Mouse (Mus musculus): ENCODE results near the gene Myof. TPM values are rescaled to one million over a fixed set of nuclear protein-coding genes. Genes with fewer than 3 reads are reported as not detected.

The Myof gene
- polyA plus RNA-seq, 1 experiment, result 4.8 TPM

- WGBS, result 91% methylated on average over 4 of the region's 4 CpGs
- Histone ChIP-seq H3K36me3 (ENCODE audit: control insufficient read depth, insufficient read depth, low read length) (0 out of 2 replicates have a peak, but pooled peaks cover 2% of the 10 kb centered on the region), H3K27ac (ENCODE audit: insufficient read depth, low read depth, low read length) (no peak overlapping the region), H3K4me1 (ENCODE audit: control insufficient read depth, insufficient read depth, insufficient read length, low read length) (no peaks in the 10 kb centered on the region), H3K4me3 (ENCODE audit: low read depth, low read length) (no peak overlapping the region), H3K27me3 (ENCODE audit: control insufficient read depth, insufficient read depth, low read length) (no peaks in the 10 kb centered on the region)
- TF ChIP-seq POLR2A (IDR thresholded peaks at IDR 0.05; ENCODE audit: low read depth, low read length) (no peak), CTCF (IDR thresholded peaks at IDR 0.05; ENCODE audit: extremely low read depth, insufficient read length, insufficient replicate concordance, low read depth, low read length) (no peak)
Observed at GRCm38 (mm10) chr19:37914261-37914660, 129.1 kb downstream of the Myof start.

DNA sequence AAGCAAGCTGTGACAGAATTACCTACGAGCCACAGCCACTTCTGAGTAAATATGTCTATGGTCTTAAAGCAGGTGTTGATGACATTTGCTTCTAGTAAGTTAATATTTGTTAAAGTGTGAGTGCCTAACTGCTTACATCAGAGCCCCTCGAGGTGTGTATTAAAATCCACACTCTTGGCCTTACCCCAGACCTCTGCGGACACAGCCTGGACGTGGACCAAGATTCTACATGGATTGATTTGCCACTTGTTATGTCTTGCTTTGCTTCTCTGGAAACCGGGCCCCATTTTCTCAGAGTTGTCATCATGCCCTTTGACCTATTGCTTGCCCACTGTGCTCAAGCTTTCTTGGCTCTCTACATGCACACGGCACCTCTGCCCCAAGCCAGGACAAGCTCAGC, 130.9 kb downstream of the Myof start:
- Histone ChIP-seq H3K4me3 (ENCODE audit: low read depth, low read length) (no peak overlapping the region), H3K27ac (ENCODE audit: insufficient read depth, low read depth, low read length) (no peak overlapping the region), H3K4me1 (ENCODE audit: control insufficient read depth, insufficient read depth, insufficient read length, low read length) (no peaks in the 10 kb centered on the region), H3K27me3 (ENCODE audit: control insufficient read depth, insufficient read depth, low read length) (no peaks in the 10 kb centered on the region), H3K36me3 (ENCODE audit: control insufficient read depth, insufficient read depth, low read length) (0 out of 2 replicates have a peak, but pooled peaks cover 2% of the 10 kb centered on the region)
- 60% methylated on average over 6 of the region's 6 CpGs for WGBS
- TF ChIP-seq POLR2A (IDR thresholded peaks at IDR 0.05; ENCODE audit: low read depth, low read length), result no peak
- TF ChIP-seq CTCF (IDR thresholded peaks at IDR 0.05; ENCODE audit: extremely low read depth, insufficient read length, insufficient replicate concordance, low read depth, low read length), result no peak

GRCm38 (mm10) chr19:37909830-37910261, 133.5 kb downstream of the Myof start:
- Histone ChIP-seq H3K4me1 (ENCODE audit: control insufficient read depth, insufficient read depth, insufficient read length, low read length) (no peaks in the 10 kb centered on the region), H3K36me3 (ENCODE audit: control insufficient read depth, insufficient read depth, low read length) (no peaks in the 10 kb centered on the region), H3K27me3 (ENCODE audit: control insufficient read depth, insufficient read depth, low read length) (no peaks in the 10 kb centered on the region), H3K4me3 (ENCODE audit: low read depth, low read length) (no peak overlapping the region), H3K27ac (ENCODE audit: insufficient read depth, low read depth, low read length) (no peak overlapping the region)
- TF ChIP-seq POLR2A (IDR thresholded peaks at IDR 0.05; ENCODE audit: low read depth, low read length) (no peak), CTCF (IDR thresholded peaks at IDR 0.05; ENCODE audit: extremely low read depth, insufficient read length, insufficient replicate concordance, low read depth, low read length) (no peak)
- WGBS, result 31% methylated on average over 5 of the region's 5 CpGs

DNA sequence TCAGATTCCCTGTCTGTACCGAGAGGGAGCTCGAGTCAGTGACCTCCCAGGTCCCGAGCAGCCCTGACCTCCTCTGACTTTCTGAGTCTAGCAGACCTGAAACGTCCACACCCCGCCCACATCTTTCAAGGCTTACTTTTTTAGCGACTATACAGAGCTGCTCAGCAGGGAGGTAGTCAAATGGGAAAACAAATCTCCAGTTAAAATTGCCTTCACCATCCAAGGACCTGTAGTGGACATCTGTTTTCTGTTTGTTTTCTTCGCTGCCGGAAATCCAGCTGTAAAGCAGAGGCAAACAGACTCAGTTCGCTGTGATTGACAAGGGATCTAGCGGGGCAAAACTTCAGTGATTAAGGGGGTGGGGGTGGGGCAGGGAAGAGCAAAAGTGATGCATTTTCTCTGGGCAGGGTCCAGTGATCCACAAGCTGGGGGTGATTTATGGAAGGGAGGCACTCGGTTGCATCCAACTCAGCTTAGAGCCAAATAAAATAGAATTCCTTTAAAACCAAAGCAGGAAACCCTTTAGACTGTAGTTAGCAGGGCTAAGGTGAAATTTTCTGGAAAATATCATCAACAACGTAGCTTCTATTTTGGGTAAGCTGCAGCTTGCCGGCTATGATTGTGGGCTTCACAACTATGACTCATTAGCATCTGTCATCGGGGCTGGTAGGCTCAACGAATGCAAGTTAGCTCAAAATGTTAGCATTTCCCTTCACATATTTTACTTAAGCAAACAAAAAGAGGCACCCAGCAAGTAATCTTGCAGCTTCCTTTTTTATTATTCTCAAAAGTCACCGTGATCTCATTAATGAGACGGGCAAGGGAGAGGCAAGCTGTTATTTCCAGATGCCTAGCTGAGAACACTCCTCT, 135.7 kb downstream of the Myof start:
- no peaks in the 10 kb centered on the region for H3K27me3 ChIP-seq (ENCODE audit: control insufficient read depth, insufficient read depth, low read length)
- no peak overlapping the region for H3K4me3 ChIP-seq (ENCODE audit: low read depth, low read length)
- H3K36me3 ChIP-seq (ENCODE audit: control insufficient read depth, insufficient read depth, low read length), result no peaks in the 10 kb centered on the region
- TF ChIP-seq CTCF (IDR thresholded peaks at IDR 0.05; ENCODE audit: extremely low read depth, insufficient read length, insufficient replicate concordance, low read depth, low read length) (no peak), POLR2A (IDR thresholded peaks at IDR 0.05; ENCODE audit: low read depth, low read length) (no peak)
- no peak overlapping the region for H3K27ac ChIP-seq (ENCODE audit: insufficient read depth, low read depth, low read length)
- WGBS, result 36% methylated on average over 17 of the region's 17 CpGs
- H3K4me1 ChIP-seq (ENCODE audit: control insufficient read depth, insufficient read depth, insufficient read length, low read length), result no peaks in the 10 kb centered on the region

- H3K36me3 ChIP-seq (ENCODE audit: control insufficient read depth, insufficient read depth, low read length), result no peaks in the 10 kb centered on the region
- no peak for TF ChIP-seq CTCF (IDR thresholded peaks at IDR 0.05; ENCODE audit: extremely low read depth, insufficient read length, insufficient replicate concordance, low read depth, low read length)
- TF ChIP-seq POLR2A (IDR thresholded peaks at IDR 0.05; ENCODE audit: low read depth, low read length), result no peak
- H3K27ac ChIP-seq (ENCODE audit: insufficient read depth, low read depth, low read length), result no peak overlapping the region
- H3K4me1 ChIP-seq (ENCODE audit: control insufficient read depth, insufficient read depth, insufficient read length, low read length), result no peaks in the 10 kb centered on the region
- no peak overlapping the region for H3K4me3 ChIP-seq (ENCODE audit: low read depth, low read length)
- H3K27me3 ChIP-seq (ENCODE audit: control insufficient read depth, insufficient read depth, low read length), result no peaks in the 10 kb centered on the region
- 83% methylated on average over 3 of the region's 3 CpGs for WGBS
Observed at GRCm38 (mm10) chr19:37906916-37907315, 136.5 kb downstream of the Myof start.

- Histone ChIP-seq H3K27me3 (ENCODE audit: control insufficient read depth, insufficient read depth, low read length) (no peaks in the 10 kb centered on the region), H3K36me3 (ENCODE audit: control insufficient read depth, insufficient read depth, low read length) (no peaks in the 10 kb centered on the region), H3K4me1 (ENCODE audit: control insufficient read depth, insufficient read depth, insufficient read length, low read length) (no peaks in the 10 kb centered on the region), H3K4me3 (ENCODE audit: low read depth, low read length) (no peak overlapping the region), H3K27ac (ENCODE audit: insufficient read depth, low read depth, low read length) (no peak overlapping the region)
- 32% methylated on average over 7 of the region's 7 CpGs for WGBS
- TF ChIP-seq CTCF (IDR thresholded peaks at IDR 0.05; ENCODE audit: extremely low read depth, insufficient read length, insufficient replicate concordance, low read depth, low read length), result no peak
- no peak for TF ChIP-seq POLR2A (IDR thresholded peaks at IDR 0.05; ENCODE audit: low read depth, low read length)
Observed at GRCm38 (mm10) chr19:37896081-37896480, 147.3 kb downstream of the Myof start.

- no peaks in the 10 kb centered on the region; the same call in 1 of the 2 replicates for H3K27me3 ChIP-seq (ENCODE audit: control insufficient read depth, insufficient read depth, low read length)
- no peaks in the 10 kb centered on the region for H3K36me3 ChIP-seq (ENCODE audit: control insufficient read depth, insufficient read depth, low read length)
- WGBS, result 68% methylated on average over 2 of the region's 2 CpGs
- TF ChIP-seq CTCF (IDR thresholded peaks at IDR 0.05; ENCODE audit: extremely low read depth, insufficient read length, insufficient replicate concordance, low read depth, low read length), result no peak
- TF ChIP-seq POLR2A (IDR thresholded peaks at IDR 0.05; ENCODE audit: low read depth, low read length), result no peak
- H3K4me3 ChIP-seq (ENCODE audit: low read depth, low read length), result no peak overlapping the region
- no peak overlapping the region for H3K27ac ChIP-seq (ENCODE audit: insufficient read depth, low read depth, low read length)
- no peaks in the 10 kb centered on the region for H3K4me1 ChIP-seq (ENCODE audit: control insufficient read depth, insufficient read depth, insufficient read length, low read length)
Observed at GRCm38 (mm10) chr19:37891006-37891405, 152.4 kb downstream of the Myof start.
